Mouse (Mus musculus): ENCODE results near the gene Nacad.
"Not testable (repeated sequence)": the region's sequence is repeated elsewhere in the genome, so short reads cannot be mapped to it uniquely, and the experiment has no call there.

The Nacad gene

DNA sequence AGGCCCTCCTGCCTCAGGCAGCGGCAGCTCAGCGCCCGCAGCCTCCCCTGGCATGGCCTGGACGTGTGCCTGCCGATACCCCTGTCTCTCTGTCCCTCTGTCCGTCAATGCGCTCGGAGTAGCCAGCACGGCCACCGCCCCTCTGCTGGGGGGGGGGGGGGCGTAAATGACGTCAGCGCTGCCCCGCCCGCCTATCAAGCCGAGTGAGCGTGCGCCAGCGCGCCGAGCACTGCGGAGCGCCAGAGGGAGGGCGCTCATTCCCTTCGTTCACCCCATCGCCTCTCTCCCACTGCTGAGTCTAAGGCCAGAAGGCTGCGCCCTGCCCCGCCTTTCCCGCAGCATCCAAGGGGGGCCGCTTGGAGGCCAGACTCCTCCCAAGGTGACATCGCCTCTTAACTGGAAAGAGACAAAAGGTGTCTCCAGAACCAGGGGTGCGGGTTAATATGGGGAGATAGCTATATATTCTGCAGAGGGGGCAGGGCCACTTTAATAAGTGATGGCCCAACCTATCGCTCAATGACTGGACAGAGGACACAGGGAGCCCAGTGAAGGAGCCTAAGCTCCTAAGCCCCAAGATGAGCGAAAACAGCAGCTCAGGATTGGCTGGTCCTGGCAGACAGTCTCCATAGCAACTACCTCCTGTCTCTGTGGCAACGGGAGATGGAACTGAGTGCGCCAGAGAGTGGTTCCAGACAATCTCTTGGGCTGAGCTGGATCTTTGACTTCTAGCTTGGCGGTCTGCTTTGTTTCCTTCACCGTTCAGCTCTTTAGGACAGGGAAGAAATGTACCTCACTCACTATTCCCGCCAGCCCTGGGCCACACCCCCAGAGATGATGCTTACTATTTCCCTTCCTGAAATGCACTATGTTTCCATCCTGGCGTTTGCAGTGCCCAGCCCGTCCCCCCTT, at the start of gene Nacad:
Nacad (minus strand) TSS at position 563 of the 909 bp plus-strand sequence.
- CTCF ChIA-PET = no interaction called here

DNA sequence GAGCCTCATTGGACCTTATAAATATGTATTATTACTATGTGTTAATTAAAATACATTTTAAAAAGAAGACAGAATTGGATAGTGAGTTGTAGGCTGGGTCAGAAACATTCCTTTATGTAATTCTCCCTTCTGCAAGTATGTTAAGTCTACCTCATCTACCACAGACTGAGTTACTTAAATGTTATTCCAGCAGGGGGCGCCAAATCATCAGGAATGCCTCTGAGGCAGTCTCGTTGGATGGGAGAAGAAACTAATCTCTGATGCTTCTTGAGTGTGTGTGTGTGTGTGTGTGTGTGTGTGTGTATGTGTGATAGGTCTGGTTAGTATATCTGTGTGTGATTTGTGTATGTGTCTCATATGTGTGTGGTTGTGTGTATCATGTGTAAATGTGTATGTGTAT, 49.0 kb upstream of the Nacad start:
- CTCF ChIA-PET = no interaction called here

DNA sequence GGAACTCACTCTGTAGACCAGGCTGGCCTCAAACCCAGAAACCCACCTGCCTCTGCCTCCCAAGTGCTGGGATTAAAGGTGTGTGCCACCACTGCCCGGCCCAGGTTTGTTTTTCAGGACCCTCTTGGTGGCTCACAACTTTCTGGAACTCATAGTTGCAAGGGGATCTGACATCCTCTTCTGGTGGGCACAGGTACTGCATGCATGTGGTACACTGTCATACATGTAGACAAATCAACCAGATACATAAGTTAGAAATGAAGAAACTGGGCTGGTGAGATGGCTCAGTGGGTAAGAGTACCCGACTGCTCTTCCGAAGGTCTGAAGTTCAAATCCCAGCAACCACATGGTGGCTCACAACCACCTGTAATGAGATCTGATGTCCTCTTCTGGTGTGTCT, 47.1 kb upstream of the Nacad start:
- CTCF ChIA-PET = not testable (repeated sequence)

DNA sequence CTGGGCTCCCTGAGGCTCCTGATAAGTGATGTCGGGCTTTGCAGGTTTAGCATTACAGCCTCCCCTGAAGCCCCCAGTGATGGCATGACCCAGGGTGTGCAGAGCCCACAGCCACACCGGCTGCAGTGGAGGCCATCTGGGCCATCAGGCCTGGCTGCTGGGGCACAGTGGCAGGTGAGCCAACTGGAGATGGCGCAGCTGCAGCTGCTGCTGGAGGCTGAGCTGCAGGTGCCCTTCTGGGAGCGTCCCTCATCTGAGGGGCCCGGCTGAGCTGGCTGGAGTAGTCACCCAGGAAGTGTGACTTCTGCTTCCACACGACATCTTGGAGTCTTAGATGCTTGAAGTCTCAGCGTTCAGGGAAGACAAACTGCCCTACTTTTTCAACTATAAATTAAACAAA, 44.7 kb upstream of the Nacad start:
- CTCF ChIA-PET = no interaction called here

DNA sequence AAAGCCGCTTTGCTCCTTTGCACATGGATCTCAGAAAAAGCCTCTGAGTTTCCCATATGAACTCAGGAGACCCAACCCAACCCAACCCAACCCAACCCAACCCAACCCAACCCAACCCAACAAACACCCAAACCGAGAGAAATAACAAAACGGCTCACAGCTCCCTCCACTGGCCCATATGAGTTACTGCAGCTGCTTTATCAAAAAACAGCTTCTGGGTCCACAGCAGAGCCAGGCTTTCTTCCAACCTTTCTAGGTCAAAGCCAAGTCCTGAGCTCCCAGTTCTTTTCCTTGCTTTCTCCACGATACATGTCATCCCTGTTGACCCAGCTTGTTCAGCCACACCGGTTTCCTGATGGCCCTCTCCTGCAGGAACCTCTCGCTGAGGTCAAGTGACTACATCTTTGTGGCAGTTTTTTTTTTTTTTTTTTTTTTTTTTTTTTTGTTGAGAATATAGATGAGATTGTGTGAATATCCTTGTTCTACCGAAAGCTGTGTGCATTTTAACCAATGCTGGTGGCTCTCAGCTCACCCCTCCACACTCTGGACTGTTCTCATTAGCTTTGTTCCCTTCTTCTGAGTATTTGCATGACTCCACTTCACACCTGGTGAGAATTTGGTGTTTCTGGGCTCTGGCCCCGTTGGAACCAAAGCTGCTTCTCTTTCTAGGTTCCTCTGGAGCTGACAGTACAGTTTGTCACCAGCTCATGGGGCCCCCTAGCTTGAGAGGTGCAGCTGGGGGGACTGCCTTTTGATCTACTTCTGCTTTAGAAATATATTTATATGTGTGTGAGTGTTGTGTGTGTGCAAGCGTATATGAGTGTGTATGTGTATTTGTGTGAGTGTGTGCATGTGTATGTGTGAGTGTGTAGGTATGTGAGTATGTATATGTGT, 42.2 kb upstream of the Nacad start:
- CTCF ChIA-PET = no interaction called here

DNA sequence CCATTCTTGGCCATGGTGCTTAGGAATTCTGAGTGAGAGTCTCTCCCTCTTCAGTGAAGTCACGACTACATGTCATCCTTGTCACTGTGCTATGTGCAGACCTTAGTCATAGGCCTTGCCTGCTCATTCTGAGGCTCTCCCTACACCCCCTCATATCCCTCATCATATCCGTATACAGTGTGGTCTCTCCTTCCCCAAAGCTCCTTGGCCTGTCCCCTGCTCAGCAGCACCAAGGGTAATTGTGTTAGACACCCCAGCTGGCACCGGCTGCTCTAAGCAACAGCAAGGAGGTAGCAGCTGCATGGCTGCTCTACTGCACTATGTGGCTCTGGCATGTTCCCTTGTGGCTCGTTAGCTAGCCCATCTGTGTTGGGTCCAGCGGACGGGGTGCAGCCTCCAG, 38.7 kb upstream of the Nacad start:
- CTCF ChIA-PET = no interaction called here

DNA sequence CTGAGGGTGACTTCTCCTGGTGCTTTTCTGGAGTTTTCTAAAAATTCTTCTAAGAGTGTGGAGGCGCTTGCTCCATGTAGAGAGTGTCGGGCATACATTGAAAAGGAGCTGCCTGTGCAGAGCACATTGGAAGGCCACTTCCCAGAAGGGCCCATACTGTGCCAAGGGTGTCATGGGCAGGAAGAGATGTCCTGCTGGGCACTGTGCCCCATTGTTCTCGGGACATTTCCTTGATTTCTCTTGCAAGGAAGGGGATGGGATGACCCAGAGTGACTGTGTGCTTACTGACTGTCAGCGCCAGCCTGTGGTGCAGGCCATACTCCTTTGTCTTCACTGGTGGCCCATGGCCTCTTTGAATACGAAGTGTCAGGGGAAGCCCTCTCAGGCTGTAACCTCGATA, 33.2 kb upstream of the Nacad start:
- CTCF ChIA-PET = no interaction called here

DNA sequence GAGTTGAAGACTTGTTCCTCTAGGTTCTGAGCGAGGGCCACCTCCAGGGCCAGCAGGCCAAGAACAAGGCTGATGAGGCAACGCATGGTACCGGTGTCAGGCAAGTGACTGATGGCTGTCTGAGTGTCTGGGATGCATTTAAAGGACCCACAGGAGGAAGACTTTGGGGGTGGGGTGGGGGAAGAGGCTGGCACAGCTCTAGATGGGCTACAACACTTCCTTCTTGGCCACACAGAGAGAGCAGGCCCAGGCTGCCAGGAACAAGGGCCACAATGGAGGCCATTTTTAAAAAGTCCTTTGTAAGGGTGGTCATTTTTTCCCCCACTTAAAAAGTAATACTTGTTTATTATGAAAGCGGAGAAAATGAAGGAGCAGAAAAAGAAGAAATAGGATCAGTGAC, 32.7 kb upstream of the Nacad start, which contains the start of gene Wap:
Wap (minus strand) TSS at position 101 of the 400 bp plus-strand sequence.
- CTCF ChIA-PET = no interaction called here

DNA sequence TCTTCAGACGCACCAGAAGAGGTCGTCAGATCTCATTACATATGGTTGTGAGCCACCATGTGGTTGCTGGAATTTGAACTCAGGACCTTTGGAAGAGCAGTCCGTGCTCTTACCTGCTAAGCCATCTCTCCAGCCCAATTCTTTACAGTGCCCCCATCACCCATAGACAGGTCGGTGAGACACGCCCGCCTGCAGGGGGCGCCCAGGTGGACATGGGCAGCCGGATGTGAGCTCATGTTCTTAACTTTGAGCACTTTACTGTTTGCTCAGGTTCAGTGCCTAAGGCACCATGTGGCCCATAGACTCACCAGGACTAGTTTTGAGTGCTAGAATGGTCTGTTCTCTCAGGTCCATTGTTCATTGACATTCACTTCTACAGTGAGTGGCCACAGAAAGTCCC, 30.3 kb upstream of the Nacad start:
- CTCF ChIA-PET = no interaction called here

DNA sequence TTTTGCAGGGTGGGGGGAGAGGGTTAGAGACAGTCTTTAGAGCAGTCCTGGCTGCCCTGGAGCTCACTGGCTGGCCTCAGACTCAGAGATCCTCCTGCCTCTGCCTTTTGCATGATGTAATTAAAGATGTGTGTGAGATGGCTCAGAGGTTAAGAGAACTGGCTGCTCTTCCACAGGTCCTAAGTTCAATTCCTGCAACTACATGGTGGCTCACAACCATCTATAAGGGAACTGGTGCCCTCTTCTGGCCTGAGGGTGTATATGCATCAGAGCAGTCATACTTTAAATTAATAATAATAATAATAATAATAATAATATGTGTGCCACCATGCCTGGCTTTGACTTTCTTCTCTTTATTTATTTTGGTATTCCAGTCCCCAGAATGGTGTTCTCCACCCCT, 23.8 kb upstream of the Nacad start:
- CTCF ChIA-PET = interaction anchor here (0.7 kb wide), 2 partner anchors 160 to 243 kb away, joined by 3 to 5 read pairs; no protein-coding TSS in a partner anchor

DNA sequence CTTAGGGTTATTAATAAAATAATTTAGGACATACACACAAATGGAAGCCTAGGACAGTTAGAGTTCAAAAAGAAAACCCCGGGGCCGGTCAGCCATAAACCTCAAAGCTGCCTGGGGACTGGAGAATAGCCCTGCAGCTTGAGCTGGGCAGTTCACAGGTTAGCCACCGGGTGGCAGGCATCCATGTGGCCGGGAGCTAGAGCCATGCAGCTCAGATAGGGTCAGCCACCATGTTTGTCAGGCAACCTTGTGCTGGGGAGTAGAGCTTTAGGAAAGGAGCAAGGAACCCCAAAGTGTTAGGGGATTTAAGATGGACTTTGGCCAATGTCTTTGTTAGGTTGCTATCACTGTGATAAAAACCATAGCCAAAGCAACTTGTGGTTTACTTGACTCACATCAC, 22.7 kb upstream of the Nacad start:
- CTCF ChIA-PET = interaction anchor here (0.5 to 0.9 kb wide), 4 partner anchors 100 to 194 kb away, joined by 3 to 5 read pairs (median 4); no protein-coding TSS in a partner anchor

DNA sequence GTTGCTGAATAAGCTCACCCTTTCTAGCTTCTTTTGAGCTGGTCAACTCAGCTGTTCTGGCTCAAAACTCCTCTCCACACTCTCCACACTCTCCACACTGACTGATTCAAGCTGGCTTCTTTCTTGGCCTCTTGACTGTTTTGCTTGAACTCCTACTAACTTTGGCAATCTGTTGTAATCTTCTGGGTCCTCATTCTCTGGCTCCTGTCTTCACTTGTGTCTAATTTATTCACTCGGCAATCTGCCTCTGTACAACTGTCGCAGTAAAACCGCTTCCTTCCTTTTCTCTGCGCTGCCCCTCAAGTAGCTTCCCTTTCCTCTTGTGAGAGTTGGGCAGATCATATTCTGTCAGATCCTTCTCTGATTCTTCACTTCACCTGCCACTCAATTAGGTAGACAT, 21.9 kb upstream of the Nacad start:
- CTCF ChIA-PET = no interaction called here

DNA sequence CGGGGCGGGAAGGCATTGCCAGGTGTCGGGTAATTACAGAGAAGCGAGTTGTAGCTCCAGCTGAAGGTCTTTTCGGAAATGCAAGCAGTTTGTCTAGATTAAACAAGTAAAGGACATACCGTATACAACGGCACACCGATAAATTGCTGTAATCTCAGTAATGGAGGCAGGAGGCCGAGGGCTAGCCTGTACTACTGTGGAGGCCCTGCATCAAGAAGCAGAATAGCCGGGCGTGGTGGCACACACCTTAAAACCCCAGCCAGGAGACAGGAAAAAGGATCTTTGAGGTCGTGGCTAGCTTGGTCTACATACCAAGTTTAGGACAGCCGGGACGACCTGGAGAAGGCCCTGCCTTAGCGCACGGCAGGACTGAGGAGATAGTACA, 20.5 kb upstream of the Nacad start:
- CTCF ChIA-PET = no interaction called here

DNA sequence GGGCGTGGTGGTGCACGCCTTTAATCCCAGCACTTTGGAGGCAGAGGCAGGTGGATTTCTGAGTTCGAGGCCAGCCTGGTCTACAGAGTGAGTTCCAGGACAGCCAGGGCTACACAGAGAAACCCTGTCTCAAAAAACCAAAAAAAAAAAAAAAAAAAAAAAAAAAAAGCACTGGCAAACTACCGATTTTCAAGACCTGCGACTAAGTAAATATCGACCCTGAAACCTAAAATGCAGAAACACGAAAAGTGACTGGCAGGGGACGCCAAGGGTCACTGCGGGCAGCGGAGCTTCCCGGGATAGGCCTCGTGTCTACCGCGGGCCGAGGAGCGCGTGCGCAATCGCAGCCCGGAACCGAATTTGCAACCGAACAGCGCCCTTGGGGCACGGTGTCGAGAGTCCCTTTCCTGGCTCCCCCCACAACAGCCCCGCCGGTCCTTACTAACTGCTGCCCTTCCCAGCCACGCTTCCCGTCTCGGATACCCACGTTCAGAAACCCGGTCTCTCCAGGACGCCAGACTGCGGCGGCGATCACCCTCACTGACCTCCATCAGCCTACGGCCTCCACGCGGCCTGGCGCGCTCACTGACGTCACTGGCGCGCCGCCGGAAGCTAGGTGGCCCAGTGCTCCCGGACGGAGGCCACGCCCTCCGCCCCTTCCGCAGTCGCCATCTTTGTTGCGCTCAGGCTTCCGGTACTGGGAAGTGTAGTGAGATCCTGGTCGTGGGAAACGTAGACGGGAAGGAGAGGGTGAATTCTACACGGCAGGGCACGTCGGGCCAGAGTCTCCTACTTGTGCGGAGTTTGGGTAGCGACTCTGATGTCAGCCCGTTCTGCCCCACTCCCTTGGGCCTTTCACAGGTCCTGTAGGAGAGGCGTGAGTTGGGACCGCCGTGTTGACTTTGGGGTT, 19.9 kb upstream of the Nacad start, which contains the start of gene Tbrg4:
Tbrg4 (minus strand) TSS at position 590 of the 910 bp plus-strand sequence.
- CTCF ChIA-PET = interaction anchor here (0.6 to 0.7 kb wide), 2 partner anchors 15 to 149 kb away, joined by 8 to 11 read pairs; no protein-coding TSS in a partner anchor

DNA sequence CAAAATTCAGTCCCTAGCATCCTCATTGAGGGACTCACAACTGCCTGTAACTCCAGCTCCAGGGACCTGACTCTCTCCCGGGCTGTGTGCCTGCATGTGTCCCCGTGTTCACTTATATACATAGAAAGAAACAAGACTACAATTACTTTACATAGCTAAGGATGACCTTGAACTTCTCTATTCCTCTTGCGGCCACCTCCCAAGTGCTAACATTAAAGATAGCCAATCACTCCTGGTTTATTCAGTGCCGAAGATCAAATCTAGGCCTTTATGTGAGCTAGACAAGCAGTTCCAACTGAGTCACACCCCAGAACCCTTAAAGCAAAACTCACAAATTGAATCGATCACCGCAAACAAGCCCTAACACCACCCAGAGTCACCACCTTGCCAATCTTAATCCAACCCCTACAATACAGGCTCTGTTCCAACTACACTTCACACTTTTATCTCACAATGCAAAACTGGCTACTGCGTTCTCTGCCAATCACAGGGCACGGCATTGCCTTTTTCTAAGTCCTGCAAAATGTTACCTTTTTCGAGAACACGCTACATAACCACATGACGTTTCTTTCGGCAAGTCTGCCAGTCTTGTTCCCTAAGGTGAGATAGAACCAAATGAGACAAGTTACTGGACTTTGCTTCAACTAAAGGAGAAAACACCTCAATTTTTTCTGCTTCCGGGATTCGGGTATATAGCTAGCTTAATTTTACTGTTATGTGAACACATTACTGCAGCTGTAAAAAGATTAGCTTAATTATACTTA, 18.9 kb upstream of the Nacad start:
- CTCF ChIA-PET = interaction anchor here (0.6 to 0.7 kb wide), 2 partner anchors 16 to 148 kb away, joined by 8 to 11 read pairs; no protein-coding TSS in a partner anchor

DNA sequence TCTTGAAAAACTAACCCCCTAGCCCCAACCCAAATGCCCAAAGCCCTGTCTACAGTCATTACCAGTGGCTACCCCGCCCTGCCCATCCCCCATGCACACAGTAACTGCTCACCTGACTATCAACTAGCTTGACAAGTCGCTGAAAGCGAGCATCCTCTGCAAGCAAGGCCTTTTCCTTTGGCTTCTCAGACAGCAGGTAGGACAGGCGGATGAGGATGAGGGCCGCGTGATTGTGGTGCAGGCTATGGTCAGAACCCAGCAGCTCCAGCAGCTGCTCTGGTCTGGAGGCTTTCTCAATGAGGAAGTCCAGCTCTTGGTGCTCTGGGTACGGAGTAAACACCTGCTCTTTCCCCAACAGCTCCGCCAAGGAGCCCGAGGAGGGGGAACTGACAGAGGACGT, 17.9 kb upstream of the Nacad start:
- CTCF ChIA-PET = no interaction called here

DNA sequence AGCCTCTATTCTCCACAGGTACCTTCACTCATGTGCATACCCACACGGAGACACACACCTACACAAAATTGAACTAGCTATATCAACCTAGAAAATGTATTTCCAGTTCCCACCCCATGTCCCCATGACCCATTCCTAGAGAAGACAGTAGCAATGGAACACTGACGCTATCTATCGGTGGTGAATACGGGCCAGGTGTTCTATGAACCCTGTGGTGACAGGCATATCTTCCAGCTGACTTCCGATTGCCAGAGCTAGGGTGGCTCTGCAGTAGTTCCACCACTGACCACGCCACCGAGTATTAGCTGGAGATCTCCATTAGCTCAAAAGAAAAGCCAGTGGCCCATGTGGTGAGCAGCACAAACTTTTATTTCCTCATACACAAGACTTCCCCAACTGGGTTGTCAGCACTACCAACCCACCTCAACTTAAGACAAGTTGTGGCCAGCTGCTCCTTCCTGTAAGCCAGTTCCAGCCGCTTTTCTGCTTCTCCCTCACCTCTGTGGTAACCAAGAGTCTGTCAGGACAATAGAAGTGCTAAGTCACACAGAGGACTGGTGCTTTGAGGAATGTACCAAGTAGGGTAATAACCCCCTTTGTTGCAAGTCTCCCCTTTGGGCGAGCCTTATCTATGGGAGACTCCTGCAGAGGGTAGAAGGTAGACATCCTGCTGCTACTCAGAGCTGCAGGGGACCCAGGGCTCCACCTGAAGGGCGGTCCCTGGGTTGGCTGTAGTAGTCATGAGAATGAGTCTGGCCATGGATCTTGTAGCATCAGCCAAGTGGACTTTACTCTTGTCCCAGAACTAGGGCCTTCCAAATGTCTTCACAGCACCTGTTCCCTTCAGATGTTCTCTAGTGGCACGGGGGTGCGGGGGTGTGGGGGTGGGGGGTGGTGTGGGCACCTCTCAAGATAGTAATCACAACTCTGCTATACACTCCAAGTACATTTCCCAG, 9.7 kb upstream of the Nacad start:
- CTCF ChIA-PET = no interaction called here

DNA sequence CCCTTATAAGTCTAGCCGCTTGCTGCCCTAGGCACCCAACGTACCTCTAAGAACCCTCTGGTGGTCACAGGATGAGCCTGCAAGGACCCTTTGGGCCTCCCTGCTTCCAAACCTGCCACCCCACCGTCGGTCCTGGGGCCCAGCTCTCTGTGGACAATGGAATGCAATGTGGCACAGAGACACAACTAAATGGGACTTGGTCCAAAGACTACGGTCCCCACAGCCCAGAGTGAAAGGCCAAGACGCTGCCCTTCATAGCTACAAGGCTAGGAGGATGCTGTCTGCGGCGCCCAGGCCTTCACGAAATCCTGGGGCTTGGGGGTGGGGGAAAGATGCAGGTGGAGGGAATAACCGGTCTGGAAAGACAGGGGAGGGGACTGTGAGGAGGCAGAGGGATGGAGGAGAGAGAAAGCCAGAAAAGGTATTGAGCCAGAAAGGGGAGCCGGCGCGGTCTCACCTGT, 802 bp downstream of the Nacad start:
- CTCF ChIA-PET = no interaction called here

DNA sequence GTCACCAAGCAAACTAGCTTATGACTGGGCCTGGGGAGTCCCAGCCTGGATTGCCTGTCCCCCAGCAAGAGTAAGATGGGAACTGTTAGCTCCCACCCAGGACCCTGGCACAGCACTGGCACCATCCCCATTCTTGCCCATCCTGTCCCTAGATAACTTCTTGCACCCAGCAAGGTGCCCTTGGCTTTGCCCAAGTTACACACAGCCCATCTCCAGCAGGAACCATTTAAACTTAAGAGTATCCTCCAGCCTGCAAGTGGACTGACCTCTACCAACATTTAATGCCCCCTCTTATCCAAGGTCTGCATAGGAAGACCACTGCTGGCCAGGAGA, 1.3 kb downstream of the Nacad start:
- CTCF ChIA-PET = interaction anchor here (0.9 kb wide), 1 partner anchor 30 kb away, joined by 4 read pairs; no protein-coding TSS in a partner anchor

Measured in spleen, embryonic (tissue).